Mouse (Mus musculus) myocyte (in vitro differentiated cells): ENCODE data around the gene Gm47995. TPM values are rescaled to one million over a fixed set of nuclear protein-coding genes. Genes with fewer than 3 reads are reported as not detected.
"Not testable (repeated sequence)": the region's sequence is repeated elsewhere in the genome, so short reads cannot be mapped to it uniquely, and the experiment has no call there.

Experiments
- H3K27me3 ChIP-seq: one replicate; pipeline ENCODE4 v1.6.1; 2011; ENCODE audit not compliant: control insufficient read depth, insufficient read depth, insufficient read length
- H3K36me3 ChIP-seq: one replicate; pipeline ENCODE4 v1.6.1; 2011; ENCODE audit not compliant: control insufficient read depth, insufficient read depth
- H3K4me2 ChIP-seq: one replicate; pipeline ENCODE4 v1.6.1; 2011; ENCODE audit warnings: low read depth, control low read depth
- H3K4me3 ChIP-seq: one replicate; pipeline ENCODE4 v1.5.1; 2011; ENCODE audit warnings: mild to moderate bottlenecking, control low read depth, moderate library complexity
- H3K79me2 ChIP-seq: one replicate; pipeline ENCODE4 v1.6.1; 2011; ENCODE audit not compliant: control insufficient read depth, insufficient read depth
- H3ac ChIP-seq: one replicate; pipeline ENCODE4 v1.6.1; 2011; ENCODE audit not compliant: control insufficient read depth, insufficient read length
- CEBPB ChIP-seq: IDR thresholded peaks from 2 replicates; pipeline ENCODE4 v1.6.1; 2011; ENCODE audit warnings: mild to moderate bottlenecking, moderate library complexity; ENCODE audit not compliant: poor library complexity, insufficient read depth, severe bottlenecking
- E2F4 ChIP-seq: IDR thresholded peaks from one replicate; pipeline ENCODE4 v1.6.1; 2011; ENCODE audit warnings: mild to moderate bottlenecking, control low read depth, moderate library complexity; ENCODE audit not compliant: insufficient read depth
- MAX ChIP-seq: IDR thresholded peaks from one replicate; pipeline ENCODE4 v1.6.1; 2011; ENCODE audit warnings: low read depth, mild to moderate bottlenecking, control low read depth
- MYOD1 ChIP-seq, 3 experiments: IDR thresholded peaks; one replicate each; pipeline ENCODE4 v1.6.1; 2011; ENCODE audit warnings: control low read depth in 2 of 3, low read depth in 2 of 3, mild to moderate bottlenecking in 2 of 3, moderate library complexity in 1 of 3; ENCODE audit not compliant: insufficient read length in 2 of 3, control insufficient read depth in 1 of 3
- MYOG ChIP-seq, 3 experiments: IDR thresholded peaks; one replicate each; pipeline ENCODE4 v1.6.1; 2011; ENCODE audit warnings: control low read depth in 2 of 3, low read depth in 2 of 3, mild to moderate bottlenecking in 2 of 3; ENCODE audit not compliant: insufficient read length in 2 of 3, control insufficient read depth in 1 of 3, insufficient read depth in 1 of 3
- POLR2A ChIP-seq: IDR thresholded peaks from one replicate; pipeline ENCODE4 v1.6.1; 2011; ENCODE audit warnings: low read depth, mild to moderate bottlenecking, control low read depth, moderate library complexity; ENCODE audit not compliant: insufficient read length
- POLR2AphosphoS2 ChIP-seq: IDR thresholded peaks from one replicate; pipeline ENCODE4 v1.6.1; 2011; ENCODE audit warnings: low read depth, control low read depth; ENCODE audit not compliant: insufficient read length
- REST ChIP-seq: IDR thresholded peaks from one replicate; pipeline ENCODE4 v1.6.1; 2011; ENCODE audit warnings: mild to moderate bottlenecking, control low read depth, moderate library complexity; ENCODE audit not compliant: insufficient read depth, insufficient read length
- SRF ChIP-seq: IDR thresholded peaks from one replicate; pipeline ENCODE4 v1.6.1; 2011; ENCODE audit warnings: low read depth; ENCODE audit not compliant: control insufficient read depth, insufficient read length
- TCF12 ChIP-seq: IDR thresholded peaks from one replicate; pipeline ENCODE4 v1.6.1; 2011; ENCODE audit warnings: mild to moderate bottlenecking, control low read depth; ENCODE audit not compliant: poor library complexity, insufficient read depth, severe bottlenecking
- TCF3 ChIP-seq: IDR thresholded peaks from one replicate; pipeline ENCODE4 v1.6.1; 2011; ENCODE audit warnings: low read depth, control low read depth; ENCODE audit not compliant: insufficient read length
- USF1 ChIP-seq: IDR thresholded peaks from one replicate; pipeline ENCODE4 v1.6.1; 2011; ENCODE audit warnings: low read depth, mild to moderate bottlenecking, control low read depth, moderate library complexity
- polyA plus RNA-seq: library from polyadenylated mRNA; unstranded; fragments of >200 nt; fragmentation: generic; extraction: Trizol; gene quantifications from one replicate; pipeline ENCODE4 v1.2.1, GENCODE M21; 2012; ENCODE audit warnings: missing spikeins

The Gm47995 gene
- polyA plus RNA-seq, 1 experiment = 0.23 TPM

GRCm38 (mm10) chr1:151209824-151210355 is 11.6 kb downstream of the Gm47995 start, which contains the start of gene Gm47996:
Gm47996 (plus strand) TSS chr1:151210131.
- H3ac ChIP-seq, H3K79me2 ChIP-seq, H3K27me3 ChIP-seq, H3K4me2 ChIP-seq, H3K4me3 ChIP-seq, H3K36me3 ChIP-seq: not testable (repeated sequence)

GRCm38 (mm10) chr1:151211666-151212065 is 13.4 kb downstream of the Gm47995 start:
- H3K4me3 ChIP-seq, H3K4me2 ChIP-seq, H3K79me2 ChIP-seq, H3ac ChIP-seq, H3K36me3 ChIP-seq, H3K27me3 ChIP-seq: not testable (repeated sequence)

GRCm38 (mm10) chr1:151214862-151215261 is 16.6 kb downstream of the Gm47995 start:
- Histone ChIP-seq H3K27me3 (no peaks in the 10 kb centered on the region), H3ac (no peak overlapping the region), H3K4me3 (no peak overlapping the region), H3K79me2 (no peaks in the 10 kb centered on the region), H3K4me2 (no peak overlapping the region), H3K36me3 (no peaks in the 10 kb centered on the region)
- TF ChIP-seq SRF = no peak
- no peak for TF ChIP-seq POLR2AphosphoS2
- no peak for TF ChIP-seq REST
- TF ChIP-seq USF1 = no peak
- no peak for TF ChIP-seq CEBPB
- no peak for TF ChIP-seq TCF12
- no peak for TF ChIP-seq POLR2A
- no peak for TF ChIP-seq TCF3
- no peak for TF ChIP-seq MYOG (IDR thresholded peaks at IDR 0.05; ENCODE audit: control insufficient read depth in 1 of 3, insufficient read depth in 1 of 3, insufficient read length in 2 of 3, low read depth in 2 of 3)
- no peak for TF ChIP-seq E2F4
- TF ChIP-seq MAX = no peak
- TF ChIP-seq MYOD1 (IDR thresholded peaks at IDR 0.05; ENCODE audit: control insufficient read depth in 1 of 3, insufficient read length in 2 of 3, low read depth in 2 of 3) = no peak

DNA sequence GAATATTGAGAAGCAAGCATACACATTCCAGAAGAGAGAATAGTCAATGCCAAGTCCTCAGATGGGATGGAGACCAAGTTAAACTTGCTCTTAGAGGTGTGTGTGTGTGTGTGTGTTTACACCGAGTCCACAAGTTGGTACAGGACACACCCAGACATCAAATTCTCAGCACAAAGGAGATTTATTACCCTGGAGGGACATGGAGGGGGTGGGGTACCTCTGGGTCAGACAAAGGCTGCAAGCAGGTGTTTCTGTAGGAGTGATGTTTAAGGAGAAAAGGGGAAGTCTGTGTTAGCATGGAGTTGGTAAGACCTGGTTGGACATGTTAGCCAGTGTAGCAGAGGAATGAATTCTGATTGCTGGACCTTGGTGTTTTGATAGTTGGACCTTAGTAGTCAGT is 17.7 kb downstream of the Gm47995 start:
- no peak for TF ChIP-seq CEBPB
- TF ChIP-seq MYOG (IDR thresholded peaks at IDR 0.05; ENCODE audit: control insufficient read depth in 1 of 3, insufficient read depth in 1 of 3, insufficient read length in 2 of 3, low read depth in 2 of 3) = no peak
- no peak for TF ChIP-seq TCF3
- TF ChIP-seq MAX = no peak
- no peak for TF ChIP-seq REST
- no peak for TF ChIP-seq E2F4
- TF ChIP-seq SRF = no peak
- TF ChIP-seq POLR2A = no peak
- no peak for TF ChIP-seq POLR2AphosphoS2
- no peak for TF ChIP-seq USF1
- no peak for TF ChIP-seq TCF12
- TF ChIP-seq MYOD1 (IDR thresholded peaks at IDR 0.05; ENCODE audit: control insufficient read depth in 1 of 3, insufficient read length in 2 of 3, low read depth in 2 of 3) = no peak
- Histone ChIP-seq H3K4me3 (no peak overlapping the region), H3K4me2 (no peak overlapping the region), H3K27me3 (no peaks in the 10 kb centered on the region), H3K36me3 (no peaks in the 10 kb centered on the region), H3ac (no peak overlapping the region), H3K79me2 (no peaks in the 10 kb centered on the region)

DNA sequence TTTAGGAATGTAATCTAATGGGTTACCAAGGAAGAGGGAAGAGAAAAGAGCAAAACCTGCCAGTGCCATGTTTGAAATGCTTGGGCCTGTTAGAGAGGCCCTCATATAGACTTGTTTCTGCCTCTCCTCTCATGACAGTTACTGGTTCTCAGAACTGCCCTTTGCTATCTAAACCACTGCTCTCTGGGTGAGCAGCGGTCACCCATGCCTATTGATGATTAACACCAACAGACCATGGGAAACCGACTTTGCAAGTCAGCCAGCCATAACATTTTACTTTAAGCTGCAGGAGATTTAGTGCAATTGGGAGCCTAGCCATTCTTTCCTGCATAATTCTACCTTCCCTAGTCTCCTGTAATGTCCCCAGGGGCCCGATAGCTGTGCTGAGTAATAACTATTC is 18.2 kb downstream of the Gm47995 start:
- no peak overlapping the region for H3K4me2 ChIP-seq
- H3ac ChIP-seq = no peak overlapping the region
- no peaks in the 10 kb centered on the region for H3K79me2 ChIP-seq
- no peak overlapping the region for H3K4me3 ChIP-seq
- no peaks in the 10 kb centered on the region for H3K27me3 ChIP-seq
- no peaks in the 10 kb centered on the region for H3K36me3 ChIP-seq
- TF ChIP-seq POLR2A (no peak), MYOD1 (IDR thresholded peaks at IDR 0.05; ENCODE audit: control insufficient read depth in 1 of 3, insufficient read length in 2 of 3, low read depth in 2 of 3) (no peak), MYOG (IDR thresholded peaks at IDR 0.05; ENCODE audit: control insufficient read depth in 1 of 3, insufficient read depth in 1 of 3, insufficient read length in 2 of 3, low read depth in 2 of 3) (no peak), TCF3 (no peak), TCF12 (no peak), REST (no peak), CEBPB (no peak), E2F4 (no peak), POLR2AphosphoS2 (no peak), MAX (no peak), SRF (no peak)
